Mouse (Mus musculus): ENCODE results near the gene Myef2.
"Not testable (repeated sequence)": the region's sequence is repeated elsewhere in the genome, so short reads cannot be mapped to it uniquely, and the experiment has no call there.

Gene Myef2

GRCm38 (mm10) chr2:125123477-125123852 is at the start of gene Myef2:
Gene Myef2 (minus strand): TSS chr2:125123661.
- DNase-seq (ENCODE audit: low spot score in 2 of 2) = peak; percentile 77 to 83

- no peak for DNase-seq (ENCODE audit: low spot score in 2 of 2)
Observed at GRCm38 (mm10) chr2:125162012-125162470, 38.6 kb upstream of the Myef2 start.

GRCm38 (mm10) chr2:125155504-125155903 is 32.0 kb upstream of the Myef2 start:
- no peak for DNase-seq (ENCODE audit: low spot score in 2 of 2)

- DNase-seq (ENCODE audit: low spot score in 2 of 2) = no peak
Observed at GRCm38 (mm10) chr2:125154294-125154693, 30.8 kb upstream of the Myef2 start.

GRCm38 (mm10) chr2:125152388-125152787 is 28.9 kb upstream of the Myef2 start, which contains the start of gene Slc12a1:
Gene Slc12a1 (plus strand): TSS chr2:125152505.
- no peak for DNase-seq (ENCODE audit: low spot score in 2 of 2)

- no peak for DNase-seq (ENCODE audit: low spot score in 2 of 2)
Observed at GRCm38 (mm10) chr2:125142336-125142735, 18.9 kb upstream of the Myef2 start.

GRCm38 (mm10) chr2:125136846-125137245 is 13.4 kb upstream of the Myef2 start:
- DNase-seq (ENCODE audit: low spot score in 2 of 2) = no peak

- peak; percentile 16 to 34 for DNase-seq (ENCODE audit: low spot score in 2 of 2)
Observed at GRCm38 (mm10) chr2:125135903-125136811, 12.7 kb upstream of the Myef2 start, which contains the start of gene Ctxn2. Gene Ctxn2 (plus strand): TSS chr2:125136692.

- DNase-seq (ENCODE audit: low spot score in 2 of 2) = no peak
Observed at GRCm38 (mm10) chr2:125134113-125134512, 10.7 kb upstream of the Myef2 start.

GRCm38 (mm10) chr2:125126792-125127191 is 3.3 kb upstream of the Myef2 start:
- no peak for DNase-seq (ENCODE audit: low spot score in 2 of 2)

GRCm38 (mm10) chr2:125125824-125126223 is 2.4 kb upstream of the Myef2 start:
- no peak for DNase-seq (ENCODE audit: low spot score in 2 of 2)

GRCm38 (mm10) chr2:125122624-125123476 is 611 bp downstream of the Myef2 start:
- peak; percentile 31 for DNase-seq (ENCODE audit: low spot score in 2 of 2)

GRCm38 (mm10) chr2:125122288-125122623 is 1.2 kb downstream of the Myef2 start:
- no peak for DNase-seq (ENCODE audit: low spot score in 2 of 2)

- DNase-seq (ENCODE audit: low spot score in 2 of 2) = no peak
Observed at GRCm38 (mm10) chr2:125119381-125120110, 3.9 kb downstream of the Myef2 start.

- not testable (repeated sequence) for DNase-seq (ENCODE audit: low spot score in 2 of 2)
Observed at GRCm38 (mm10) chr2:125106536-125106935, 16.9 kb downstream of the Myef2 start.

- not testable (repeated sequence) for DNase-seq (ENCODE audit: low spot score in 2 of 2)
Observed at GRCm38 (mm10) chr2:125104491-125104890, 19.0 kb downstream of the Myef2 start.

GRCm38 (mm10) chr2:125092123-125092522 is 31.3 kb downstream of the Myef2 start:
- DNase-seq (ENCODE audit: low spot score in 2 of 2) = not testable (repeated sequence)

- no peak for DNase-seq (ENCODE audit: low spot score in 2 of 2)
Observed at GRCm38 (mm10) chr2:125088757-125089156, 34.7 kb downstream of the Myef2 start.

GRCm38 (mm10) chr2:125083879-125084278 is 39.6 kb downstream of the Myef2 start:
- DNase-seq (ENCODE audit: low spot score in 2 of 2) = no peak

- no peak for DNase-seq (ENCODE audit: low spot score in 2 of 2)
Observed at GRCm38 (mm10) chr2:125073056-125073780, 50.2 kb downstream of the Myef2 start.

GRCm38 (mm10) chr2:125068696-125069095 is 54.8 kb downstream of the Myef2 start:
- no peak for DNase-seq (ENCODE audit: low spot score in 2 of 2)
